Mouse (Mus musculus) central nervous system, embryonic 14 days (tissue): ENCODE data around the gene Zfp830. TPM values are rescaled to one million over a fixed set of nuclear protein-coding genes. Genes with fewer than 3 reads are reported as not detected.

Experiments
- polyA plus RNA-seq: library from polyadenylated mRNA; depleted of rRNA; stranded (reverse); fragments of >200 nt; gene quantifications from 2 replicates; pipeline ENCODE4 v1.2.3, GENCODE M21; 2012; rRNA removed

Gene Zfp830
- 18.4 and 19.3 TPM in 2 replicates for polyA plus RNA-seq

DNA sequence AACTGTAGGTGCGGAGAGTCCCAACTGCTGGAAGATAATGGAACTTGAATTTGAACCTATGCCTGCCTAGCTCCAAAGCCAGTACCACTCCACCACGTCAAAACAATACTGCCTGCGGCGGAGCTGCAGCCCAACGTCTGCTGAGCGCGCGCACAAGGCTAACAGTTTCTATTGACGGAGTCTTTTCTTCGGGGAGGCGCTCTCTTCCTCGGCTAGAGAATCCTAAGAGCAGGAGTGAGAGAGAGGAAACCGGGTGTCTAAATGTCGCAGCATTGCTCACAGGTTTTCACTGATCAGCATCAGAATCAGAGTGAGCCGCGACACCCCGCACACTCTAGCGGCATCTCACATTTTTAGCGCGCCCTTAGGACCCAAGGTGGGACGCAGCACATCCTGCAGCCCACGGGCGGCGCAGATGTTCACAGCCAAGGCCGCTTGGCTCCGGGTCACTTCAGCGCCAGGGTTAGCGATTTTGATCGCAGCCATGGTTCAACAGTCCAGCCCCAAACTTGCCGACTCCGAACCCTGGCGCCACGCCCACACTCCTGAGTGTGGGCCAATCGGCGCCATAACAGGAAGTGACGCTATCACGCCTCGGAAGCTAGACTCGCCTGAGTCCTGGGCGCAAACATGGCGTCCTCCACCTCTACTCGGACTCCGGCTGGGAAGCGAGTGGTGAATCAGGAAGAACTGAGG, at the start of gene Zfp830, which contains the start of gene Cct6b:
Gene Zfp830, plus strand, starts transcription at position 604 of the 696 bp plus-strand sequence.
Gene Cct6b, minus strand, starts transcription at position 580 of the 696 bp plus-strand sequence.

DNA sequence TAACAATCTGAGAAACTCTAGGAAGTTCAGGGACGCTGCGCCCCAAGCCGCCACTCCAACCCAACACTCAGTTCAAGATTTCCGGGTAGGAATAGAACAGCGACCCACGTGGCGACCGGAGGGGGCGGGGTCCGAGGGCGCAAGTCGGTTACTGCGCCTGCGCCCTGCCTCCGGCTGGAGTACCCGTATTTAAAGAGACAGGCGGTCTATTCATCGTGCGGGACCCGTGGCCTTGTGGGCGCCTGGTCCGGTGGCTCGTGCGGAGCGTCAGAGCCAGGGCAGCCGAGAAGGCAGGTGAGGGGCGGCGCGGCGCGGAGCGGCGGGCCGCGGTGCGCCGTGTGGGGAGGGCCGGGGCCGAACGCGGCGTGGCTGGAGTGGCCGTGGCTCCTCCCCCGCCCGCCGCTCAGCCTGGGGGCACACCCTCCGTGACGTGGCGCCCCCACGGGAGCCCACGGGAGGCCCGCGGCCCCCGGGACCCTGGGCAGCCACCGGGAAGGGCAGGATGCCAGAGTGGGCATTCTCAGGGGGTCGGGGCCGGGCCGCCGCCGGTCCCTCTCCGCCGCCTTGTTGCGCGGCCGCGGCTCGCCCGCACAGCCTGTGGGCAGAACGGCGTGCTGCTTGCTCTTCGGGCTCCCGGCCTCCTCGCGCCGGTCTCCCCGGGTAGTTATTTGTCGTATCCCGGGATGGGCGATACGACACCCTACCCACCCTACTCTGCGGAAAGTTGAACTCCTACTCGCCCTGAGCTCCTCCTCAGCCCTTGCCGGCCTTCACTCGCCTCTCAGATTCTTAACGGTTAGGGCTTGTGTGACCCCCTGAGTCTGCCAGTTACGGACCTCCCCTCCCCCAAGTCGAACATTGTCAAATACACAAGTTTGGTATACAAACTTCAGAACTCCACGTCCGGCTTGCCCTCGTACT, 17.1 kb downstream of the Zfp830 start, which contains the start of gene Lig3:
Gene Lig3, plus strand, starts transcription at position 126 of the 921 bp plus-strand sequence.

Other genes with a start within 250 kb of the Zfp830 start
- gene Cct6b, start within 50 bp of the Zfp830 start, polyA plus RNA-seq: 0.26 and 0.28 TPM in 2 replicates
- gene Lig3, start 16.8 kb downstream of the Zfp830 start, polyA plus RNA-seq: 40.8 and 42.4 TPM in 2 replicates
- 5.4 and 6.8 TPM in 2 replicates for gene Rffl, start 106.9 kb downstream of the Zfp830 start, polyA plus RNA-seq
- gene Rad51d, start 126.3 kb downstream of the Zfp830 start, polyA plus RNA-seq: 9.7 and 11.6 TPM in 2 replicates
- gene Fndc8, start 127.8 kb downstream of the Zfp830 start, polyA plus RNA-seq: 0.02 TPM in 1 of 2 replicates, not detected in the other
- 72.8 and 74.0 TPM in 2 replicates for gene Nle1, start 144.1 kb downstream of the Zfp830 start, polyA plus RNA-seq
- 1.1 and 5.9 TPM in 2 replicates for gene Unc45b, start 146.2 kb downstream of the Zfp830 start, polyA plus RNA-seq
- gene Slfn5, start 187.0 kb downstream of the Zfp830 start, polyA plus RNA-seq: 1.9 and 2.2 TPM in 2 replicates
- 3.3 and 3.7 TPM in 2 replicates for gene Slfn9, start 227.5 kb downstream of the Zfp830 start, polyA plus RNA-seq